Mouse (Mus musculus): ENCODE measurements around the gene Trex2. TPM values are rescaled to one million over a fixed set of nuclear protein-coding genes. Genes with fewer than 3 reads are reported as not detected.

Gene Trex2
- polyA plus RNA-seq, 1 experiment from 2014 or later = not detected

DNA sequence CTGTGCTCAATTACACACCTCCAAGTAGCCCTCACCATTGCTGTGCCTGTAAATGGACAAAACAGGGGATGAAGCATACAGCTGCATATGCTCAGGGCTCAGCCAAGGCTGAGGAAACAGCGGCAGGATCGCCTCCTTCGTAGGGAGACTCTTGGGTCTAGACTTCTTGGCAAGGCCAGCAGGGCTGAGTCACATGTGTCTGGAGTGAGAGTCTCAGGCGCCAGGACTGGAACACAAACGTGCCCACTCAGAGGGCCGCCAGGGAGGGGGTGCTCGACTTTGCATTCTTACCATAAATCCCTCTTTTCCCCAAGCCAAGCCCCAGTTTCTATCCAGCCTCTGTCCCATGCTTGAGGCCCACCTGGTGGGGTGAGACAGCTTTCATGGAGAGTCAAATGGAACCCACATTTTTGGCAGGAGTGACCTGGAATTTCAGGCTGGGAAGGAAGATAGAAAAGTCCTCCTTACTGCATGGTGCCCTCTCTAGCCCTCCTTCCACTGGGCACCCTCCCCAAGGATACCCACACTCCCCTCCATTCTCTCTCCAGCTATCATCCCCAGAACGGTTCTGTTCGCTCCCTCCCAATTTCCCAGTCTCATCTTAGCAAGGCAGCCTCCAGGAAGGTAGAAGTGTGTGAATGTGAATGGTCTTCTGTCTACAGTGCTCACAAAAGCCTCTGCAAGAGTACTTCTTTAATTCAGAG lies 30.5 kb upstream of the Trex2 start:
- Histone ChIP-seq H3K36me3 (ENCODE audit: control insufficient read depth, insufficient read depth, low read length) (no peaks in the 10 kb centered on the region), H3K9ac (replicated peaks; ENCODE audit: low read depth, low read length) (no peak overlapping the region), H3K4me1 (ENCODE audit: control insufficient read depth, insufficient read depth, low read length) (no peaks in the 10 kb centered on the region), H3K27ac (ENCODE audit: low read length) (no peak overlapping the region), H3K4me2 (replicated peaks; ENCODE audit: low read depth, low read length) (no peak overlapping the region), H3K27me3 (ENCODE audit: control insufficient read depth, insufficient read depth, low read length) (no peaks in the 10 kb centered on the region), H3K4me3 (ENCODE audit: low read depth, low read length) (no peak overlapping the region), H3K9me3 (ENCODE audit: control insufficient read depth, low read depth, low read length) (no peaks in the 10 kb centered on the region)
- no peak for ATAC-seq (ENCODE audit: insufficient number of reproducible peaks, insufficient read depth, low FRiP score, low read depth)
- 64% methylated on average over 9 of the region's 9 CpGs for WGBS

DNA sequence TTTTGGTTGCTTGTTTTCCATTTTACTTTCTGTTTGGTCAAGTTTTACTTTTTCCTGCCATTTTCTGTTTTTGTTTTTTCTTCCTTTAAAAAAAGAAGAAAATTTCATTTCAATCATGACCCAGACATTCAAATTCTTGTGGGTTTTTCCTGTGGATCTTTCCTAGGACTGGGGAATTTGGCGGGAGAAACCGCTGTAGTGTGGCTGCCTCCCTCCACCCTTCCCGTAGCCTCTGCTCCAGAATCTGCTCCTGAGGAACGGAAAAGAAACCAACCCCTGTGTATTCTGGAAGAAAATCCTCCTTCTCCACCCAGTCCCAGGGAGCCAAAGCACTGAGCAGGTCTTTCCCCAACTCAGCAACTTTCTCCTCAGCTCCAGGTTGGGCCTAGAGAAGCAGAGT lies 25.6 kb upstream of the Trex2 start:
- Histone ChIP-seq H3K4me1 (ENCODE audit: control insufficient read depth, insufficient read depth, low read length) (no peaks in the 10 kb centered on the region), H3K27me3 (ENCODE audit: control insufficient read depth, insufficient read depth, low read length) (no peaks in the 10 kb centered on the region), H3K9me3 (ENCODE audit: control insufficient read depth, low read depth, low read length) (no peaks in the 10 kb centered on the region), H3K4me2 (replicated peaks; ENCODE audit: low read depth, low read length) (no peak overlapping the region), H3K4me3 (ENCODE audit: low read depth, low read length) (no peak overlapping the region), H3K9ac (replicated peaks; ENCODE audit: low read depth, low read length) (no peak overlapping the region), H3K27ac (ENCODE audit: low read length) (no peak overlapping the region), H3K36me3 (ENCODE audit: control insufficient read depth, insufficient read depth, low read length) (no peaks in the 10 kb centered on the region)
- ATAC-seq (ENCODE audit: insufficient number of reproducible peaks, insufficient read depth, low FRiP score, low read depth) = no peak
- WGBS = 80% methylated on average over 4 of the region's 4 CpGs

DNA sequence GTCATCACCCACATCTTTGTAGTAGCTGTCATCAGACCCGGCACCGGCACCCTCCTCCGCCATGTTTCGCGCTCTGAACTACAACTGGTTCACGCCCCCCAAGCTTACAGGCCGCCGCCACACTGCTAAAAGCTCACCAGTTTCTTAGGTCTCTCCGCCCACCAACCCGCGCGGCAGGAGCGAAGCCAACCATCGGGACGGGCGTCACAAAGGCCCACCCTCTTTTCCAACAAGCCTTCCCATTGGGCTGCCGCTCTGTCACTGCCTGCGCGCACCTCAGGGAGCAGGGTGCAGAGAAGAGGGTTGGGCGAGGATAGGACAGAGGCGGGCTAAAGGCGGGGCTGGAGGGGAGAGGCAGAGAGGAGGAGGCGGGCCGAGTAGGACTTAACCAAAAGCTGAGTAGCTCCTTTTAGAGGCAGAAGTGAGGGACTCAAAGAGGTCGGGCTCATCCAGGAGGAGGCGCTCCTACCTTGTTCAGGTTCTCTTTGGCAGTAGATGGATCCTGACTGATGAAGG lies 23.8 kb upstream of the Trex2 start, which contains the start of gene Haus7:
Gene Haus7, minus strand, starts transcription at position 168 of the 516 bp plus-strand sequence.
- no peak within 1 kb of the TSS for H3K27ac ChIP-seq (ENCODE audit: low read length)
- peak within 1 kb of the TSS; percentile 49 for H3K4me2 ChIP-seq (replicated peaks; ENCODE audit: low read depth, low read length)
- H3K4me1 ChIP-seq (ENCODE audit: control insufficient read depth, insufficient read depth, low read length) = no peaks in the 10 kb centered on the region
- WGBS = 23% methylated on average over 26 of the region's 26 CpGs
- no peaks in the 10 kb centered on the region for H3K27me3 ChIP-seq (ENCODE audit: control insufficient read depth, insufficient read depth, low read length)
- peak; percentile 100 for ATAC-seq (ENCODE audit: insufficient number of reproducible peaks, insufficient read depth, low FRiP score, low read depth)
- no peaks in the 10 kb centered on the region for H3K9me3 ChIP-seq (ENCODE audit: control insufficient read depth, low read depth, low read length)
- no peaks in the 10 kb centered on the region for H3K36me3 ChIP-seq (ENCODE audit: control insufficient read depth, insufficient read depth, low read length)
- H3K4me3 ChIP-seq (ENCODE audit: low read depth, low read length) = peak within 1 kb of the TSS; percentile 42
- peak within 1 kb of the TSS; percentile 38; the same call in 1 of the 2 replicates for H3K9ac ChIP-seq (replicated peaks; ENCODE audit: low read depth, low read length)

DNA sequence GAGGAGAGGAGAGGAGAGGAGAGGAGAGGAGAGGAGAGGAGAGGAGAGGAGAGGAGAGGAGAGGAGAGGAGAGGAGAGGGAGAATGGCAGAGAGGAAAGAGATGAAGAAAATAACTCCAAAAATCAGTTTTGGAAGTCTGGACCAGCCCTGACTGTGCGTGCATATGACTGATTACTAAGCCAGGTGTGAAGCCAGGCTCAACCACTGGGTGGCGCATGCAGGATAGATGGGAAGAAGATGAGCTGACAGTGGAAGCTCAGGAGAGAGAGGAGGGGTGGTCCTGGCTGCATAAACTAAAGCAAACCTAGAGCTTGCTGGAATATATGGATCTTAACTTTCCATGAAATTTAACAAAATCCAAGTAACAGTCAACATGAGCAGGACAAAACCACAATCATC lies 16.8 kb upstream of the Trex2 start:
- H3K4me1 ChIP-seq (ENCODE audit: control insufficient read depth, insufficient read depth, low read length) = no peaks in the 10 kb centered on the region
- H3K4me3 ChIP-seq (ENCODE audit: low read depth, low read length) = no peak overlapping the region
- no peak overlapping the region for H3K4me2 ChIP-seq (replicated peaks; ENCODE audit: low read depth, low read length)
- H3K9me3 ChIP-seq (ENCODE audit: control insufficient read depth, low read depth, low read length) = no peaks in the 10 kb centered on the region
- 13% methylated on average over 2 of the region's 2 CpGs for WGBS
- H3K36me3 ChIP-seq (ENCODE audit: control insufficient read depth, insufficient read depth, low read length) = no peaks in the 10 kb centered on the region
- H3K9ac ChIP-seq (replicated peaks; ENCODE audit: low read depth, low read length) = no peak overlapping the region
- no peak overlapping the region for H3K27ac ChIP-seq (ENCODE audit: low read length)
- no peak for ATAC-seq (ENCODE audit: insufficient number of reproducible peaks, insufficient read depth, low FRiP score, low read depth)
- no peaks in the 10 kb centered on the region for H3K27me3 ChIP-seq (ENCODE audit: control insufficient read depth, insufficient read depth, low read length)

DNA sequence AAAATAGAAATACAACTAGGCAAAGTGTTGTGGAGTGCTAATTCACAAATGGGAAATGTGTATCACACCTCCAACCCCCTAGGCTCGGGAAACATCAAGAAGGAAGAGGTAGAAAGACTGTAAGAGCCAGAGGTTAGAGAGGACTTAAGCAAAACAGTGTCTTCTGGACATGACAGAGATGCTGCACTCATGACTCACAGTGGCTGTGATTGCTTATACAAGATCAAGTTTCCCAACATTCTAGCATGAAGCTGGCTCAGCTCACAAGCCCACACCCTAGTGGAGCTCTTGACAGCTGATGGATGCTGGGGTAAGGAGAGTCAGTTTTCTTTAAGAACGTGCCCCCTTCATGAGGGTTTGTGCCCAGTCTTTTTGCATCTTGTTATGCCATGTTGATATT lies 6.3 kb upstream of the Trex2 start:
- Histone ChIP-seq H3K4me1 (ENCODE audit: control insufficient read depth, insufficient read depth, low read length) (no peaks in the 10 kb centered on the region), H3K36me3 (ENCODE audit: control insufficient read depth, insufficient read depth, low read length) (no peaks in the 10 kb centered on the region), H3K9ac (replicated peaks; ENCODE audit: low read depth, low read length) (no peak overlapping the region), H3K9me3 (ENCODE audit: control insufficient read depth, low read depth, low read length) (no peaks in the 10 kb centered on the region), H3K4me2 (replicated peaks; ENCODE audit: low read depth, low read length) (no peak overlapping the region), H3K27me3 (ENCODE audit: control insufficient read depth, insufficient read depth, low read length) (no peaks in the 10 kb centered on the region), H3K27ac (ENCODE audit: low read length) (no peak overlapping the region), H3K4me3 (ENCODE audit: low read depth, low read length) (no peak overlapping the region)
- 56% methylated on average over 2 of the region's 2 CpGs for WGBS
- no peak for ATAC-seq (ENCODE audit: insufficient number of reproducible peaks, insufficient read depth, low FRiP score, low read depth)

DNA sequence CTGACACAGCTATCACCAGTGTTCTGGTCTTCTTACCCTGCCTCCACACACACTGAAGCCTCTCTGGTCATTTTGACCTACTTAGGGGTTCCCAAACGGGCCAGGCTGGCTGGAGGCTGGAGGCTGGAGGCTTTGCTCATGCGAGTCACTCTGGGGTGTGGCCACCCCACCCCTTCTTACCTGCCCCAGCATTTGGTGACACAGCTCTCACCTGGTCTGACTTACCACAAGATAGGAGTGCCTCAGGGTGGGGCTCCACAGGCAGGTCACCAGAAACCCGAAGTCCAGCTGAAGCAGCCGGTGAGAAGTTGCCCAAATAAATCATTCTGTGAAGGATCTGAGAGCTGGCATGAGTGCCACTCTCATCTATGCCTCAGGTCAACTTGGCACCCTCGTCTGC lies 2.3 kb downstream of the Trex2 start:
- no peaks in the 10 kb centered on the region for H3K4me1 ChIP-seq (ENCODE audit: control insufficient read depth, insufficient read depth, low read length)
- 69% methylated on average over 5 of the region's 5 CpGs for whole genome bisulfite sequencing
- H3K27ac ChIP-seq (ENCODE audit: low read length) = no peak overlapping the region
- no peaks in the 10 kb centered on the region for H3K9me3 ChIP-seq (ENCODE audit: control insufficient read depth, low read depth, low read length)
- H3K27me3 ChIP-seq (ENCODE audit: control insufficient read depth, insufficient read depth, low read length) = no peaks in the 10 kb centered on the region
- no peak overlapping the region for H3K4me2 ChIP-seq (replicated peaks; ENCODE audit: low read depth, low read length)
- no peaks in the 10 kb centered on the region for H3K36me3 ChIP-seq (ENCODE audit: control insufficient read depth, insufficient read depth, low read length)
- no peak overlapping the region for H3K4me3 ChIP-seq (ENCODE audit: low read depth, low read length)
- ATAC-seq (ENCODE audit: insufficient number of reproducible peaks, insufficient read depth, low FRiP score, low read depth) = no peak
- H3K9ac ChIP-seq (replicated peaks; ENCODE audit: low read depth, low read length) = no peak overlapping the region

DNA sequence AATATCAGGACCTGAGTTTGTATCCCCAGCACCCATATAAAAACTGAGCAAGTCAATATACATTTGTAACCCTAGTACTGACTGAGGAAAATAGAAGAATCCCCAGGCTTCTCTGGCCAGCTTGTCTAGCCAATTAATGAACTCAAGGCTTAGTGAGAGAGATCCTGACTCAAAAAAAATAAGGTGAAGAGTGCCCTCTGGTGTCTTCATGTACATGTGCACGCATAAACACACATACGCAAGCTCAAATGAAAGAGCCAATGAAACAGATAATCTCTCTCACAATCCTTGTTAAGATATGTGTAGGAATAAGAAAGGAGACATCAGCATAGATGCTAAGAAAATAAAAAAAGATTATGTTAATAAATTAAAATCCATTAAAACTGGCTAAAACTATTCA lies 5.1 kb downstream of the Trex2 start:
- Histone ChIP-seq H3K4me3 (ENCODE audit: low read depth, low read length) (no peak overlapping the region), H3K9me3 (ENCODE audit: control insufficient read depth, low read depth, low read length) (no peaks in the 10 kb centered on the region), H3K4me1 (ENCODE audit: control insufficient read depth, insufficient read depth, low read length) (no peaks in the 10 kb centered on the region), H3K4me2 (replicated peaks; ENCODE audit: low read depth, low read length) (no peak overlapping the region), H3K36me3 (ENCODE audit: control insufficient read depth, insufficient read depth, low read length) (no peaks in the 10 kb centered on the region), H3K9ac (replicated peaks; ENCODE audit: low read depth, low read length) (no peak overlapping the region), H3K27ac (ENCODE audit: low read length) (no peak overlapping the region), H3K27me3 (ENCODE audit: control insufficient read depth, insufficient read depth, low read length) (no peaks in the 10 kb centered on the region)
- WGBS = 84% methylated on average over 2 of the region's 2 CpGs
- ATAC-seq (ENCODE audit: insufficient number of reproducible peaks, insufficient read depth, low FRiP score, low read depth) = no peak

DNA sequence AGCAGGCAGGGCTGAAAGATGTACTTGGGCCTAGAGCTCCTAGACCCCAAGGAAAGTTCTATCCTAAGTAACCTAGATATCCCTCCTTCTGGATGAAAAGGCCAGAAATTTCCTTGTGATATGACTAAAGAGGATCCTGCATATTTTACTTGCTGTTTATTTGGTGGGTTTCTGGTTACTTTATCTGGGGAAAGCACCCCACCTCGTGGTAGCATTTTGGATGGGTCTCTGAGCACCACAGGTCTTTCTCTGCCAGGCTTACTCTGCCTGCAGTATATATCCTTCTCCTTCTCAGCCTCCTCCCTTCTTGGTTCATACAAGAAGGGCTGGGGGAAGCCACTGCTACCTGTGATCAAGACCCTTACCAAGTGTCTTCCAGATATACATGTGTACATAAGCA lies 22.4 kb downstream of the Trex2 start:
- ATAC-seq (ENCODE audit: insufficient number of reproducible peaks, insufficient read depth, low FRiP score, low read depth) = no peak
- Histone ChIP-seq H3K9ac (replicated peaks; ENCODE audit: low read depth, low read length) (no peak overlapping the region), H3K27me3 (ENCODE audit: control insufficient read depth, insufficient read depth, low read length) (no peaks in the 10 kb centered on the region), H3K4me1 (ENCODE audit: control insufficient read depth, insufficient read depth, low read length) (no peaks in the 10 kb centered on the region), H3K27ac (ENCODE audit: low read length) (no peak overlapping the region), H3K4me2 (replicated peaks; ENCODE audit: low read depth, low read length) (no peak overlapping the region), H3K4me3 (ENCODE audit: low read depth, low read length) (no peak overlapping the region), H3K36me3 (ENCODE audit: control insufficient read depth, insufficient read depth, low read length) (no peaks in the 10 kb centered on the region), H3K9me3 (ENCODE audit: control insufficient read depth, low read depth, low read length) (no peaks in the 10 kb centered on the region)
- 36% methylated on average over 1 of the region's 1 CpGs for WGBS
